Mouse (Mus musculus): Measurements from ENCODE around the gene Ccdc144b.

GRCm38 (mm10) chr3:36067731-36068130, 14.4 kb upstream of the Ccdc144b start:
- TF ChIP-seq CTCF (IDR thresholded peaks at IDR 0.05; ENCODE audit: borderline replicate concordance, insufficient read depth, low read length) (no peak), POLR2A (IDR thresholded peaks at IDR 0.05; ENCODE audit: low read depth, low read length) (no peak)
